Mouse (Mus musculus): ENCODE data around the gene Chrm2.

The Chrm2 gene

GRCm38 (mm10) chr6:36387612-36388400 lies at the start of gene Chrm2:
TSS of gene Chrm2 (plus strand) at chr6:36388084.
- in situ Hi-C loops (cut with MboI, MseI) = no loop called here

GRCm38 (mm10) chr6:36373983-36374382 lies 13.9 kb upstream of the Chrm2 start:
- in situ Hi-C loops (cut with MboI, MseI) = no loop called here

- in situ Hi-C loops (cut with MboI, MseI) = no loop called here
Observed at GRCm38 (mm10) chr6:36377936-36378335, 9.9 kb upstream of the Chrm2 start.

- in situ Hi-C loops (cut with MboI, MseI) = no loop called here
Observed at GRCm38 (mm10) chr6:36384102-36384501, 3.8 kb upstream of the Chrm2 start.

DNA sequence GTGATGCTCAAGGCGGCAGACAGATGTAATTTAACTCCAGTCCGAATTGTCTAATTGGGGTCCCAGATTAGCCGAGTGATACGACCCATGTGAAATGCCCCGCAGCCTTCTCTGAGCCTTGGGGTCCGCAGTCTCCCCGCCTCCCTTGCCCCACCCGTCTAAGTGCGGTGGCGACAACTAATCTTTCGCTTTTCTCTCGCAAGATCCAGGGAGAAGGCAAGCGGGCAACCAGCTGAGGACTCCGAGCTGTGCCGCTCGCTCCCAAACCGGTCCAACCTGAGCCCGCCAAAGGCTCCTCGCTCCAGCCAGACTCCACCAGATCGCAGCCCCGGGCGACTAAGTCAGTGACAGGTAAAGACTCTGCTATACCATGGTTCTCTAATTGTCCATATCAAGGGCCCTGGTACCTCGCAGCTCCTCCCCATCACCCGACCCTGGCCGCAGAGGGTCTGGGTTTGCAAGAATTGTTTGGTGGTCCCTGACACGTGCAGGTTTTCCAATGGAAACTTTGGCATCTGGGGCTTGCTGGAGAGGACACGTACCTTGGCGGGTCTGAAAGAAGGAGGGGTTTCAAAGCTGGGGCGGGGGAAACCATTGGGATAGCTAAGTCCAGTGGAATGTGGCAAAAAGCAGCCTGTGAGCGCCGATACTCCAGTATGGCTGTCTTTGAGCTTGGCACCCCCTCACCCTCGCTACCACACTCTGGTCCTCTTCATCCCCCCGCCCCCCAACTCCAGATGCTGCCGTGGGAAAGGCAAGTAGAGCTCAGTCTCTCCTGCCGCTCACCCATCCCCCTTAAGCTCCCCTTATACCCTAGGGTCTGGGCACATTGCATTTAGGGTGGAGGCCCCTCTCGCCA lies 746 bp downstream of the Chrm2 start:
- in situ Hi-C loops (cut with MboI, MseI) = no loop called here

GRCm38 (mm10) chr6:36389260-36389965 lies 1.5 kb downstream of the Chrm2 start:
- in situ Hi-C loops (cut with MboI, MseI) = no loop called here

DNA sequence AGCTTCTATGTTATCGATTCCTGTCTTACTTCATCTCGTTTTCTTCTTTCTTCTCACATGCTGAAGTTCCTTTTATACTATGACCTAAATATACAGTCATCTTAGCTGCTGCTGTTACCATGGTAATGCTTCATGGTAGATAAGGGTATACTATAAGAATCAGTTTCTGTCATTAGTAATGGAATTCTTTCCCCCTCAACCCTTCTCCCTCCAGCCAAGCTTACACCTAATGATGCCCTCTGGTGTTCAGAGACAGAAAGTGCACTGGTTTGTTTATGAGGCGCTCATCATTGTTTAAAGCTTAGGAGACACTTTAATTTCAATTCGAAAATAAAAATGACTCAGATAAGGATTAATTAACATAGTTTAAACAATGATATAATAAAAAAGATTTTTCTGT lies 5.8 kb downstream of the Chrm2 start:
- in situ Hi-C loops (cut with MboI, MseI) = no loop called here

DNA sequence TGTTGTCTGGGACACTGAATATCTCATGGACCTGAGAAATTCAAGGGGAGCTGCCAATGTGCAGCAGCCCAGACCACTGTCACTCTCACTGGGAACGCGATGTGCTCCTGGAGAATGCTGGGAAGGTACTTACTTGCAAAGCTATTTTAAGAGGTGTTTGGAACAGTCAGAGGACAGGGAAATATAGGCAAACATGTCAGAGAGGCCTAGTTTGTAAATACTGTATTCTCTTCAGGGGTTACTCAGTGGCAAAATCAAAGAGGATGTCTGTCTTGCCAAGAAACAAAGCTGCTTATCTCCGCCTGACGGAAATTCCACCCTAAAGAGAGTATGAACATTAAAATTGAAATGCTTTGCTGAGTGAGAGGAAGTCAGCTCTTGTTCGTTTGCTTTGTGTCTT lies 17.3 kb downstream of the Chrm2 start:
- in situ Hi-C loops (cut with MboI, MseI) = loop anchor here (25.0 kb wide), 1 partner anchor 743 kb away; no protein-coding TSS in a partner anchor

DNA sequence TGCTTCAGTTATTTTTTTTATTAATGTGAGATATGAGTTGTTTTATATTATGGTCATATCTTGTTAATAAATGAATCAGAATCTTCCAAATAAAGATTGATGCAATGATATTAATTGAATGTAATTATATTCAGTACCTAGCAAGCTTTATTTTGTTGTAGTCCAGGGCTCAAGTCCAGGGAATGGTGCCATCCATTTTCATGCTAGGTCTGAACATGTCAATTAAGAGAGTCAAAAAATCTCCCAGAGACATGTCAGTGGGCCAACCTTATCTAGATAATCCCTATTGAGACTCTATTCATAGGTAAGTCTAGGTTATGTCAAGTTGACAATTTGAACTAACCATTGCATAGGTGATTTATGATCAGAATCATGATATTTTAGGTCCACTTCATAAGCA lies 21.1 kb downstream of the Chrm2 start:
- in situ Hi-C loops (cut with MboI, MseI) = loop anchor here (25.0 kb wide), 1 partner anchor 747 kb away; no protein-coding TSS in a partner anchor

DNA sequence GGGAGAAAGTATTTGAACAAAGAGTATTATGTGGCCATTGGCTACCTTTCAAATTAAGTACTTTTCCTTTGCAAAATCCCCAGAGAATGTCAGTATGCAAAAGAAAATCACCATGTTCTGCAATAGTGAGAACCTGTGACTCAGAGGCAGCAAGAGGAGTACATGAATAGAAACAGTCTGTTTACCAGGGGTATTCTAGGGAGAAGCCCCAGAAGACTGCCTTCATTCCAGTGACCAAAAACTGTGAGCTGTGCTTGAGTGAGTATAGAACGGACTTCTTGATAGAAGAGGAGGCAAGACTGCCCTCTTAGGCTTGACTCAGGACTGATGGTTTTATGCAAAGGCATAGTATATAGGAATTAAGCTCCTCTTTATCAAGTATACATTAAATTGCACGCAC lies 22.2 kb downstream of the Chrm2 start:
- in situ Hi-C loops (cut with MboI, MseI) = loop anchor here (25.0 kb wide), 1 partner anchor 748 kb away; no protein-coding TSS in a partner anchor

DNA sequence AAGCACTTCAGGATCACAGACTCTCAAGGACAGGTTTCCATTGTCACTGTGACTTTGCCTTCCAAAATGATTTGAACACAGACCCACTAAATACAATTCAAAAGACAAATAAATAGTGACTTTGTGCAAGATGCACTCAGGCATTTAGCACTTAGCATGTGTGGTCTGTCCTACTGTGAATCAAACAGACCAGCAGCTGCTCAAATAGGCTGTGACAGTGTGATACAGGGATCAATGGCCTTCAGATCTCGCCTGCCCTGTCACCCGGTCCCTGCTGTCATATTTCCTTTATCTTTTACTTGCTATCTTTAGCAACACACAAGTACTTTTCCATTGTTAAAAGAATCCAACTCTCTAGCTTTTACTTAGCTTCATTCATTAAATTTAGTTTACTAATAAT lies 31.8 kb downstream of the Chrm2 start:
- in situ Hi-C loops (cut with MboI, MseI) = loop anchor here (25.0 kb wide), 1 partner anchor 757 kb away; no protein-coding TSS in a partner anchor

DNA sequence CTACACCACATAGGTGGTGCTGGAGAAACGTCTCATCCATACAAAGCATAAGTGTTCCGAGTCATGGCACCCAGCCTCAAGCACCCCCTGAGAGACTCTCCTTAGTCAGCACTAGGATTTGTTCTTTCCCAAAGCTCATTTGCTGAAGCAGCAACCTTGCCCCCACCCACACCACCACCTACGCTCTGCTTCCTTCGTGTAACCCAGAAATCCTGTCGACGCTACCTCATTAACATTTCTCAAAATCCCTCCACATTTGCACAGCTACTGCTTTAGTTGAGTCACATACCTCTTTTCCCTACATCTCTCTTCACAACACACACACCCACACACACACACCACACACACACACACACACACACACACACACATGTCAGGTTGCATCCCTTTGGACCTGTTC lies 50.1 kb downstream of the Chrm2 start:
- in situ Hi-C loops (cut with MboI, MseI) = no loop called here

DNA sequence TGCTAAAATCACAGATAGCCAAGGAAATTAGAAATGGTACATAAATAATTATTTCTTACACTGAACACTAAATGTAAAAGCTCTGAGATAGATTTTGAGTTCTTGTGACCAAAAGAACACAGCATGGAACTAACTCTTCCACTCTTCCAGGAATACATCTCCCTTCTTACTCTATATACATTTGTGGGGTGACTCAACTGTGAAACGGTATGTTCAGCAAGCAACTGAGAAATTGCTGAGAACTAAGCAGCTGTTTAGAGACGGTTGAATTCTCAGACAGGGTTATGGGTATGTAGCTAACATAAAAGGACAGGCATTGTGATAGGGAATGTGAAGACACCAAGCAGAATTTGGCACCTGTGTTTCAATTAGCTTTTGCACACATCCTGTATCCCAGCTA lies 51.3 kb downstream of the Chrm2 start:
- in situ Hi-C loops (cut with MboI, MseI) = no loop called here

DNA sequence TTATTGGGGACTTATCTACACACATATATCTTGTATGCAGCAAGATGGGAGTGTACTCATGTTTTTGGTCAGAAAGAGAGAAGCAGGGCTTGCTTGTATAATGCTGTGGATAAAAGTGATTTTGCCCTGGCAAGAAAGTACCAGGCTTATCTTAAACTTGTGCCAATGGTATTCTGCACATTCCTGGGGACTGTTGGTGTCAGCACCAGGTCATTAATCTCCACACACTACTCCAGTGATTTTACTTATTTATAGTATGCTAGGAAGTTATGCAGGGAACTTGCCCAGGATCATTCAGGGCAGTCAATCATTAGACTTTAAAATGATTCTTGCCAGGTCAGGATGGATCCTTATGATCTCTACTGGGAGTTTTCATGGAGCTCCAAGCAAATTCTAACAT lies 63.6 kb downstream of the Chrm2 start:
- in situ Hi-C loops (cut with MboI, MseI) = no loop called here

DNA sequence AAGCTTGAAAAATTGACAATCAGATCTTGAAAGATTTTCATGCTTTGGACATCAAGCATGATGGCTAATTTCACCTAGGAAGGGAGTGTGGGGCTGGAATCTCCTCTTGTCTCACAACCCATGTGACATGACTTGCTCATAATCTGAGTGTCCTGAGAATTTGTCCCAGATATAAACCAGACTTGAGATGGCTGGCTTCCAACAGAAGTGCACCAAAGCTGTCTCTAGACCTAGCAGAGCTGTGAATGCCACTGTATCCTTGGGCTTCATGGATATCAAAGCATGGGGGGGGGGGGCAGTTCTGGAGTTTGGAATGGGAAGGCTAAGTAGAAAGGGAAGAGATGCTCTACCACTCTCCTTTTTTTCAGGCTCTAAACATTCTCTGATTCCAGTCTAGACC lies 67.2 kb downstream of the Chrm2 start:
- in situ Hi-C loops (cut with MboI, MseI) = no loop called here

DNA sequence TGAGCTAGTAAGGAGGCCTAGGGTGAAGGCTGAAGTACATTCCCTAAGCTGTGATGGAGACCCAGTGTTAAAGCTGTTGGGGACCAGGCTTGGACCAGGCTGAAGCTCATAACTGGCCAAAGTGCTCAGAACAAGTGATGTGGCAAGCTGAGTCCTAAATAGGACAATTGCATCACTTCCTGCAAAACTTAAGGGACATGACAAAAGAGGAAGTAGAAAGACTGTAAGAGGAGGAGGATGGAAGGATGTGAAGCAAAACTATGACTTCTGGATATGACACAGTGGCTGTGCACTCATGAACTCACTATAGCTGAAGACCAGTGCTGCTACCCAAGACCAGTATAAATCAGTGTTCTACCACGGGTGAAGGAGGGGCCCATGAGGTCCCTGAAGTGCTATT lies 69.1 kb downstream of the Chrm2 start:
- in situ Hi-C loops (cut with MboI, MseI) = no loop called here

DNA sequence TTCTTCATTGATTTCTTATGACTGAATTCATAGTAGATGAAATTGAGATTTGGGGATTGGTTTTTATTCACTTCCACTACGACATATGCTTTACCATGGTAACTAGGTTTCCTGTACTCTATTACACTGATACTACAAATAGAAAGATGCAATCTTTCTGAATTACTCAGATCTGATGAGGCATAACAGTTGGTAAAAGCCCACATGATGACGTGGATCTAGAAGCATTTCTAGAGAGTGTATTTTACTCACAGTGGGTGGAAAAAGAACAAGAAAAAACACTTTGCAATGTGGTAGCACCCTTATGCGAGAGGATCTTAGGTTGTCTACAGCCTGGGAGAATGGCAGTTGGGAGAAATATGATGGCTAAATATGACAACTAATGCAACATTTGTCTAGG lies 76.1 kb downstream of the Chrm2 start:
- in situ Hi-C loops (cut with MboI, MseI) = no loop called here

- in situ Hi-C loops (cut with MboI, MseI) = no loop called here
Observed at GRCm38 (mm10) chr6:36484132-36484665, 96.3 kb downstream of the Chrm2 start.

DNA sequence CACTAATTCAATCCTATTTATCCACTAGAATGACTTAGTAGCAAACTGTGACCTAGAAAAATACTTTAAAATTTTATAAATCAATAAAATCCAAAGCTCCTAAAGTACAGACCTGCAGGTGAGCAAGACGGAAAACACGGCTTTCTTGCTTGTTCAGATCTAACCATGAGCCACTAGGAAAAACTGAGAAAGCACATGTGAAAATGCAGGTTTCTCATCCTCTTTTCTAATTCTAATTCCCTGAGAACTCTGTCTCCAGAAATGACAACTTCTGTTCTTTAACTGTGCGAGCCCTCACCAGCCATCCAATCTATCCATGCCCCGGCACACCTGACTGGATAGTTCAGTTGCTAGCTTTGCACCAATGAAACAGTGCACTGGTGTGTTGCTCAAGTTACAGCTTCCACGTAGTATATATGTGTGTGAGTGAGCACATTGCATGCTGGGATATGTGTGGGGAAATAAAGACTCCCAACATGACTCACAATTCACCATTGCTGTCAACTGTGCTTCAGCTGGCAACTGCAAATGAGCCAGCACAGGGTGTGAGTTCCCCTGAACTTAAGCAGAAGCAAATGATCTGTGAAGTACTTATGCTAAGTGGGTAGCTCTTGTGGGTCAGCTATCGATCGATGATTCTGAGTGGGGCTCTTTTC lies 119.3 kb downstream of the Chrm2 start:
- in situ Hi-C loops (cut with MboI, MseI) = no loop called here

DNA sequence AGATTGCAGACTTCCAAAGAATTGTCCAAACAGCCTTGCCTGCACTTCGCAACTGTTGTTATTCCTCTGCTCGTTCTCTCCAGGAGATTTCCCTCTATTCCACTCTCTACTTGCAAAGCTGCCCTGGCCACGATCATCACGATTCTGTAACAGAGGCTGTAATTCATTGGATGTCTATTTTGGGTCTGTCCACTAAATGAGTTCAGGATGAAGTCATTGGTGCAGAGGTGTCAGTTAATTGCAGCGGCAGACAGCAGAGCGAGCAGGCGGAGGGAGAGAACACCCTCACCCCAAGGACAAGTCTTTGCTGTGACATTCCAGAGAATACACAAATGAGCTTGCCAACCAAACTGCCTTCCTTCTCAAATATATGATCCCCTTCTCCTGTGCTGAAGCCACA lies 120.1 kb downstream of the Chrm2 start:
- in situ Hi-C loops (cut with MboI, MseI) = no loop called here

DNA sequence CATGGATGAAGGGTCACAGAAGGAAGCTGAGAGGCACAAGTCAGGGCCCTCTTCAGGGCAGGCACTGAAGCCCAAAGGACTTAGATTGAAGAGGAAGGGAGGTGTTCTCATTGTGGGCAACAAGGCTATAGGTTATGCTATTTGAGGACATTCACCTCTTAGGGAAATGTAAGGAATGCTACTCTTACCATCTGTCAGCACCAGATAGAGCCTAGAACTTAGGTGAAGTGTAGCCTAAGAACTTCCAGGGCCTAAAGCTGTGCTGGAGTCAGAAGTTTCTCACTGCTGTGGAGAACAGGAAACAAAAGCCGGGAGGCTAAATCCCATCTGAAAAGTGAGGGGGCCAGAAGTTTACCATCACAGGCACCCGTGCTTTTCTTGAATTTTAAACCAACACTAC lies 120.6 kb downstream of the Chrm2 start:
- in situ Hi-C loops (cut with MboI, MseI) = no loop called here

Measured in T-helper 2 cell (primary cell).